Mouse (Mus musculus) MEL (cell line): ENCODE data around the gene Rgs6. TPM values are rescaled to one million over a fixed set of nuclear protein-coding genes. Genes with fewer than 3 reads are reported as not detected.

ENCODE experiments used
- DNase-seq: peaks from one replicate; pipeline ENCODE4 v3.0.0; 2011; ENCODE audit warnings: low read depth, low spot score
- H3K27ac ChIP-seq: 2 replicates; pipeline ENCODE4 v1.5.1; 2012; ENCODE audit warnings: low read depth, mild to moderate bottlenecking, control low read depth, low read length, moderate library complexity; ENCODE audit not compliant: control insufficient read depth
- H3K27me3 ChIP-seq, 2 experiments: fragments of 150-350 bp in 1 of 2; sonication (generic) in 1 of 2; 2 replicates each; pipeline ENCODE4 v1.6.1; 2012; ENCODE audit warnings: low read length in 2 of 2, mild to moderate bottlenecking in 2 of 2, improper control_type of control experiment in 1 of 2, moderate library complexity in 1 of 2; ENCODE audit not compliant: insufficient read depth in 2 of 2, control insufficient read depth in 1 of 2
- H3K36me3 ChIP-seq, 2 experiments: 2 replicates each; pipeline ENCODE4 v1.6.1; 2012 to 2014; ENCODE audit warnings: low read length in 2 of 2, improper control_type of control experiment in 1 of 2, inconsistent platforms in 1 of 2, mild to moderate bottlenecking in 1 of 2; ENCODE audit not compliant: insufficient read depth in 2 of 2, control insufficient read depth in 1 of 2
- H3K4me1 ChIP-seq, 2 experiments: fragments of 150-350 bp in 1 of 2; sonication (generic) in 1 of 2; 2 replicates each; pipeline ENCODE4 v1.6.1; 2012; ENCODE audit warnings: low read length in 2 of 2, improper control_type of control experiment in 1 of 2, mild to moderate bottlenecking in 1 of 2; ENCODE audit not compliant: insufficient read depth in 2 of 2, control insufficient read depth in 1 of 2
- H3K4me3 ChIP-seq, 2 experiments: fragments of 150-350 bp in 1 of 2; sonication (generic) in 1 of 2; 2 replicates each; pipeline ENCODE4 v1.5.1; 2012; ENCODE audit warnings: low read depth in 2 of 2, low read length in 2 of 2, mild to moderate bottlenecking in 2 of 2, moderate library complexity in 2 of 2, control low read depth in 1 of 2, improper control_type of control experiment in 1 of 2; ENCODE audit not compliant: control insufficient read depth in 1 of 2, insufficient read depth in 1 of 2
- H3K79me2 ChIP-seq: 2 replicates; pipeline ENCODE4 v1.6.1; 2012; ENCODE audit warnings: mild to moderate bottlenecking, low read length, moderate library complexity; ENCODE audit not compliant: control insufficient read depth, poor library complexity, insufficient read depth
- H3K9ac ChIP-seq: 2 replicates; pipeline ENCODE4 v1.6.1; 2012; ENCODE audit warnings: low read depth, mild to moderate bottlenecking, control low read depth, low read length, moderate library complexity; ENCODE audit not compliant: control insufficient read depth, poor library complexity, severe bottlenecking
- H3K9me3 ChIP-seq: fragments of 150-350 bp; sonication (generic); replicated peaks from 2 replicates; pipeline ENCODE4 v1.6.1; 2012; ENCODE audit warnings: mild to moderate bottlenecking, low read length, improper control_type of control experiment, moderate library complexity; ENCODE audit not compliant: insufficient read depth
- CHD1 ChIP-seq: IDR thresholded peaks from 2 replicates; pipeline ENCODE4 v1.6.1; 2012; ENCODE audit warnings: low read depth, mild to moderate bottlenecking, inconsistent platforms, low read length, improper control_type of control experiment
- CHD2 ChIP-seq: IDR thresholded peaks from 2 replicates; pipeline ENCODE4 v1.6.1; 2011; ENCODE audit warnings: low read length, improper control_type of control experiment
- ELF1 ChIP-seq: IDR thresholded peaks from 2 replicates; pipeline ENCODE4 v1.6.1; 2014; ENCODE audit warnings: low read depth, mild to moderate bottlenecking, inconsistent platforms, low read length, improper control_type of control experiment, moderate library complexity
- EP300 ChIP-seq, 2 experiments: IDR thresholded peaks; 2 replicates each; pipeline ENCODE4 v1.6.1; 2011; ENCODE audit warnings: improper control_type of control experiment in 2 of 2, low read length in 2 of 2, low read depth in 1 of 2, mild to moderate bottlenecking in 1 of 2
- ETS1 ChIP-seq: IDR thresholded peaks from 2 replicates; pipeline ENCODE4 v1.6.1; 2012; ENCODE audit warnings: low read depth, mild to moderate bottlenecking, inconsistent platforms, low read length, improper control_type of control experiment, moderate library complexity
- GABPA ChIP-seq: IDR thresholded peaks from 2 replicates; pipeline ENCODE4 v1.6.1; 2012; ENCODE audit warnings: low read depth, mild to moderate bottlenecking, inconsistent platforms, low read length, improper control_type of control experiment, moderate library complexity
- GATA1 ChIP-seq: IDR thresholded peaks from 2 replicates; pipeline ENCODE4 v1.6.1; 2011; ENCODE audit warnings: low read depth, low read length, improper control_type of control experiment
- JUND ChIP-seq: IDR thresholded peaks from 2 replicates; pipeline ENCODE4 v1.6.1; 2011; ENCODE audit warnings: low read depth, mild to moderate bottlenecking, improper control_type of control experiment, low read length
- MAX ChIP-seq: IDR thresholded peaks from 2 replicates; pipeline ENCODE4 v1.6.1; 2011; ENCODE audit warnings: low read length, improper control_type of control experiment
- MAZ ChIP-seq: IDR thresholded peaks from 2 replicates; pipeline ENCODE4 v1.6.1; 2012; ENCODE audit warnings: low read depth, mild to moderate bottlenecking, inconsistent platforms, low read length, improper control_type of control experiment
- MYB ChIP-seq: IDR thresholded peaks from 2 replicates; pipeline ENCODE4 v1.6.1; 2011; ENCODE audit warnings: mild to moderate bottlenecking, low read depth, low read length, improper control_type of control experiment
- MYC ChIP-seq: IDR thresholded peaks from 2 replicates; pipeline ENCODE4 v1.6.1; 2011; ENCODE audit warnings: low read depth, mild to moderate bottlenecking, low read length, improper control_type of control experiment, moderate library complexity
- POLR2AphosphoS5 ChIP-seq: IDR thresholded peaks from 2 replicates; pipeline ENCODE4 v1.6.1; 2012; ENCODE audit warnings: low read depth, borderline replicate concordance, mild to moderate bottlenecking, inconsistent platforms, low read length, moderate library complexity, mixed read lengths
- RAD21 ChIP-seq: IDR thresholded peaks from 2 replicates; pipeline ENCODE4 v1.6.1; 2011; ENCODE audit warnings: mild to moderate bottlenecking, low read depth, low read length, improper control_type of control experiment
- SIN3A ChIP-seq: IDR thresholded peaks from 2 replicates; pipeline ENCODE4 v1.6.1; 2012; ENCODE audit warnings: low read length, improper control_type of control experiment, inconsistent platforms
- TBP ChIP-seq: IDR thresholded peaks from 2 replicates; pipeline ENCODE4 v1.8.0; 2011; ENCODE audit warnings: low read depth, low read length, improper control_type of control experiment
- USF2 ChIP-seq, 2 experiments: IDR thresholded peaks; 2 replicates each; pipeline ENCODE4 v1.6.1; 2011 to 2012; ENCODE audit warnings: improper control_type of control experiment in 2 of 2, low read length in 2 of 2, borderline replicate concordance in 1 of 2, inconsistent platforms in 1 of 2, low read depth in 1 of 2, mild to moderate bottlenecking in 1 of 2; ENCODE audit not compliant: insufficient read depth in 1 of 2
- ZC3H11A ChIP-seq: IDR thresholded peaks from 2 replicates; pipeline ENCODE4 v1.6.1; 2012; ENCODE audit warnings: low read depth, mild to moderate bottlenecking, inconsistent platforms, low read length, improper control_type of control experiment
- ZMIZ1 ChIP-seq: IDR thresholded peaks from 2 replicates; pipeline ENCODE4 v1.6.1; 2012; ENCODE audit warnings: low read depth, mild to moderate bottlenecking, inconsistent platforms, low read length, improper control_type of control experiment, moderate library complexity
- ZNF384 ChIP-seq: IDR thresholded peaks from 2 replicates; pipeline ENCODE4 v1.6.1; 2012; ENCODE audit warnings: low read depth, mild to moderate bottlenecking, inconsistent platforms, low read length, improper control_type of control experiment
- polyA plus RNA-seq, 2 experiments: library from polyadenylated mRNA; stranded (reverse) in 1 of 2; unstranded in 1 of 2; fragments of >175 nt in 1 of 2; fragments of >200 nt in 1 of 2; gene quantifications; 2 replicates each; pipeline versions ENCODE4 v1.2.1 to v1.2.4; 2012; ENCODE audit warnings: low replicate concordance in 2 of 2, low read depth in 1 of 2; ENCODE audit not compliant: insufficient read length in 2 of 2, insufficient read depth in 1 of 2, missing spikeins in 1 of 2
- total RNA-seq: library from RNA; depleted of rRNA; stranded (reverse); fragments of 300-350 nt; gene quantifications from 2 replicates; pipeline ENCODE4 v1.2.3, GENCODE M21; 2012

Rgs6 gene
- total and polyA plus RNA-seq, 3 experiments, result not detected

- Histone ChIP-seq H3K27me3 (peaks cover 0 to 1% of the 10 kb centered on the region in 2 experiments; a peak in 2 of 4 replicates), H3K27ac (no peak overlapping the region), H3K9ac (no peak overlapping the region)
These were observed 266.8 kb downstream of the Rgs6 start for GRCm38 (mm10) chr12:82854902-82855301.

GRCm38 (mm10) chr12:82855333-82856107, 267.4 kb downstream of the Rgs6 start:
- H3K36me3 ChIP-seq, result no peaks in the 10 kb centered on the region
- H3K9ac ChIP-seq, result no peak overlapping the region
- H3K27me3 ChIP-seq, result peaks cover 0 to 1% of the 10 kb centered on the region in 2 experiments; a peak in 2 of 4 replicates
- no peaks in the 10 kb centered on the region for H3K9me3 ChIP-seq
- no peak for DNase-seq
- no peaks in the 10 kb centered on the region for H3K79me2 ChIP-seq
- TF ChIP-seq ZNF384 (no peak), MYC (no peak), EP300 (IDR thresholded peaks at IDR 0.05; ENCODE audit: low read depth in 1 of 2, low read length in 2 of 2) (no peak), MAZ (no peak), MAX (no peak), ETS1 (no peak), CHD2 (no peak), CHD1 (no peak), GABPA (no peak), JUND (no peak), GATA1 (no peak), SIN3A (no peak), POLR2AphosphoS5 (no peak)
- no peak overlapping the region for H3K4me3 ChIP-seq
- no peaks in the 10 kb centered on the region for H3K4me1 ChIP-seq
- H3K27ac ChIP-seq, result no peak overlapping the region

More at GRCm38 (mm10) chr12:82854902-82855301, 266.8 kb downstream of the Rgs6 start:
- H3K36me3 ChIP-seq, result no peaks in the 10 kb centered on the region
- TF ChIP-seq GATA1 (no peak), EP300 (IDR thresholded peaks at IDR 0.05; ENCODE audit: low read depth in 1 of 2, low read length in 2 of 2) (no peak), JUND (no peak), MYC (no peak), ZC3H11A (no peak), CHD1 (no peak), TBP (no peak), ZMIZ1 (no peak), USF2 (IDR thresholded peaks at IDR 0.05; ENCODE audit: borderline replicate concordance in 1 of 2, insufficient read depth in 1 of 2, low read depth in 1 of 2, low read length in 2 of 2) (no peak), MAZ (no peak), ELF1 (no peak), MYB (no peak), MAX (no peak), RAD21 (no peak)
- TF ChIP-seq, all 39 proteins: peak for 0
- Histone ChIP-seq H3K4me1 (no peaks in the 10 kb centered on the region), H3K79me2 (no peaks in the 10 kb centered on the region), H3K9me3 (no peaks in the 10 kb centered on the region), H3K4me3 (no peak overlapping the region)
- no peak for DNase-seq
